Mouse (Mus musculus) layer of hippocampus, adult 8-10 months (tissue): ENCODE data around the gene Tecr. TPM values are rescaled to one million over a fixed set of nuclear protein-coding genes. Genes with fewer than 3 reads are reported as not detected.

Experiments
- DNase-seq, 2 experiments: peaks; one replicate each; pipeline ENCODE4 v3.0.0; 2022; ENCODE audit warnings: low spot score in 2 of 2
- total RNA-seq, 4 experiments: library from RNA; stranded (reverse); gene quantifications; 2 replicates each; pipeline ENCODE4 v1.2.4; 2022

The Tecr gene
- total RNA-seq, 4 experiments from 2014 or later: 568 to 585 (median 584) TPM

GRCm38 (mm10) chr8:83566469-83567395 is 41.0 kb downstream of the Tecr start, which contains the start of gene Ndufb7:
Gene Ndufb7, plus strand, starts transcription at chr8:83566671.
- DNase-seq: peak; percentile 93 to 97

GRCm38 (mm10) chr8:83565731-83566375 is 41.9 kb downstream of the Tecr start:
- peak in 1 of 2 experiments; percentile 6 for DNase-seq

- no peak for DNase-seq
Measured at GRCm38 (mm10) chr8:83563246-83563645, 44.5 kb downstream of the Tecr start.

- no peak for DNase-seq
Measured at GRCm38 (mm10) chr8:83562669-83563068, 45.1 kb downstream of the Tecr start.

- no peak for DNase-seq
Measured at GRCm38 (mm10) chr8:83535736-83536135, 72.0 kb downstream of the Tecr start, which contains the start of gene Olfr370. Gene Olfr370, plus strand, starts transcription at chr8:83535780.

- no peak for DNase-seq
Measured at GRCm38 (mm10) chr8:83534802-83535201, 73.0 kb downstream of the Tecr start.

Other genes with a start within 250 kb of the Tecr start
- 1 to 10 TPM; 8.5 to 10.0 (median 9.0) TPM for gene Clgn, start 218.1 kb downstream of the Tecr start, total RNA-seq
- 100 to 1,000 TPM; 206 TPM for gene Scoc, start 149.6 kb downstream of the Tecr start, total RNA-seq
- gene Olfr370, start 72.2 kb downstream of the Tecr start, total RNA-seq: not detected
- 100 to 1,000 TPM in 3 of 4 experiments, 10 to 100 TPM in 1; 97.6 to 159 (median 131) TPM for gene Ndufb7, start 41.3 kb downstream of the Tecr start, total RNA-seq
- gene Dnajb1, start 222 bp upstream of the Tecr start, total RNA-seq: 10 to 100 TPM; 30.9 to 52.4 (median 41.9) TPM
- gene Gipc1, start 44.7 kb upstream of the Tecr start, total RNA-seq: 10 to 100 TPM; 47.3 to 56.1 (median 52.2) TPM
- gene Ptger1, start 58.7 kb upstream of the Tecr start, total RNA-seq: 1 to 10 TPM in 2 of 4 experiments, under 1 TPM in 2; 0.74 to 1.3 (median 1.1) TPM
- gene Pkn1, start 91.2 kb upstream of the Tecr start, total RNA-seq: 10 to 100 TPM; 55.0 to 58.9 (median 56.5) TPM
- 10 to 100 TPM; 17.4 to 19.4 (median 19.0) TPM for gene Ddx39, start 107.2 kb upstream of the Tecr start, total RNA-seq
- 10 to 100 TPM in 3 of 4 experiments, 1 to 10 TPM in 1; 9.9 to 13.4 (median 10.4) TPM for gene Adgre5, start 133.4 kb upstream of the Tecr start, total RNA-seq